Mouse (Mus musculus) G1E (cell line): ENCODE data around the gene Dlst.

Experiments used
- CTCF ChIP-seq: IDR thresholded peaks from 2 replicates; pipeline ENCODE4 v1.5.1; 2012; ENCODE audit warnings: low read depth, low read length, inconsistent platforms, mixed read lengths
- GATA1 ChIP-seq: IDR thresholded peaks from 2 replicates; pipeline ENCODE4 v1.6.1; 2012; ENCODE audit warnings: borderline replicate concordance, low read length, inconsistent platforms, mixed read lengths
- GATA2 ChIP-seq: IDR thresholded peaks from 2 replicates; pipeline ENCODE4 v1.6.1; 2012; ENCODE audit warnings: low read depth, low read length, inconsistent platforms, borderline replicate concordance
- POLR2AphosphoS5 ChIP-seq: IDR thresholded peaks from 2 replicates; pipeline ENCODE4 v1.6.1; 2012; ENCODE audit warnings: low read depth, low read length, inconsistent platforms; ENCODE audit not compliant: insufficient replicate concordance
- TAL1 ChIP-seq: conservative IDR thresholded peaks from 2 replicates; pipeline ENCODE4 v1.6.1; 2012; ENCODE audit warnings: low read depth, low read length, inconsistent platforms, mixed read lengths

DNA sequence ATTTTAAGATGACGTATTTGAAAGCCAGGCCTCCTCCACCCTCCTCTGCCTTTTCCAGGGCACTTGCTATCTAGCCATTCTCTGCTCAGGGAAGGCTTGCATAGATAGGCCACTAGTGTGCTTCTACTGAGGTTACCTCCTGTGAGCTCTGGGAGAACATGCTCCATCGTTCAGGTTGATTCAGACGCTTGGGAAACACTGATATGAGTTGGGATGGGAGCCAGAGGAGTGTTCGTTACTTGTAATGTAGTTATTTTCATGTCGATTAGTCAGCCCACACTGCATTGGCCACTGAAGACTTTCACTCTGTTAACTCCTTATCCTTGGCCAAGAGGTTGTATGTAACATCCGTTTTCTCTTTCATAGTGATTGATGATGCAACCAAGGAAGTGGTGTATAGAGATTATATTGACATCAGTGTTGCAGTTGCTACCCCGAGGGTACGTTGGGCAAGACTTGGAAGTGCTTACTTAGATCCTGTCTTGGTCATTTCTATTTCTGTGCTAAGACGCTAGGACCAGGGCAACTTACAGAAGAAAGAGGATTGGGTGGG lies 18.9 kb downstream of the Dlst start:
- no peak for TF ChIP-seq CTCF
- TF ChIP-seq TAL1, result no peak
- no peak for TF ChIP-seq POLR2AphosphoS5
- TF ChIP-seq GATA2, result no peak
- no peak for TF ChIP-seq GATA1
